Mouse (Mus musculus): ENCODE results near the gene Lrrc27. TPM values are rescaled to one million over a fixed set of nuclear protein-coding genes. Genes with fewer than 3 reads are reported as not detected.

Gene Lrrc27
- 3.8 and 6.8 TPM in 2 replicates for polyA plus RNA-seq (2015; fragmentation: Nextera tagmentation; extraction: Ambion mirVana)

- H3K4me3 ChIP-seq (ENCODE audit: low read length), result peak within 1 kb of the TSS; percentile 63
- peak within 1 kb of the TSS; percentile 73 for H3K4me2 ChIP-seq (ENCODE audit: low read length)
These were observed at the start of gene Lrrc27, which contains the start of gene Stk32c for GRCm38 (mm10) chr7:139212754-139213745. Gene Lrrc27 (plus strand): TSS chr7:139212988. Gene Stk32c (minus strand): TSS chr7:139213307.

GRCm38 (mm10) chr7:139164410-139164809 lies 48.4 kb upstream of the Lrrc27 start:
- no peaks in the 10 kb centered on the region for H3K36me3 ChIP-seq (ENCODE audit: control insufficient read depth, insufficient read depth, low read length)
- H3K4me2 ChIP-seq (ENCODE audit: low read length), result no peak overlapping the region
- no peak for ATAC-seq
- 93% methylated on average over 5 of the region's 5 CpGs for WGBS
- H3K4me1 ChIP-seq (ENCODE audit: control insufficient read depth, insufficient read depth, low read depth, low read length), result peaks cover 2% of the 10 kb centered on the region
- H3K27ac ChIP-seq (ENCODE audit: low read depth, low read length), result no peak overlapping the region
- H3K9ac ChIP-seq (ENCODE audit: low read depth, low read length), result no peak overlapping the region
- H3K4me3 ChIP-seq (ENCODE audit: low read length), result no peak overlapping the region
- H3K27me3 ChIP-seq (replicated peaks; ENCODE audit: control insufficient read depth, insufficient read depth, low read length), result no peaks in the 10 kb centered on the region
- peaks cover 4% of the 10 kb centered on the region for H3K9me3 ChIP-seq (ENCODE audit: control insufficient read depth, low read length)

More at GRCm38 (mm10) chr7:139212754-139213745, at the start of gene Lrrc27, which contains the start of gene Stk32c:
- peak; percentile 98 for ATAC-seq
- Histone ChIP-seq H3K27me3 (replicated peaks; ENCODE audit: control insufficient read depth, insufficient read depth, low read length) (no peaks in the 10 kb centered on the region), H3K9me3 (ENCODE audit: control insufficient read depth, low read length) (no peaks in the 10 kb centered on the region), H3K36me3 (ENCODE audit: control insufficient read depth, insufficient read depth, low read length) (no peaks in the 10 kb centered on the region), H3K27ac (ENCODE audit: low read depth, low read length) (peak within 1 kb of the TSS; percentile 94), H3K4me1 (ENCODE audit: control insufficient read depth, insufficient read depth, low read depth, low read length) (peaks cover 9% of the 10 kb centered on the region), H3K9ac (ENCODE audit: low read depth, low read length) (peak within 1 kb of the TSS; percentile 84)
- WGBS, result 2% methylated on average over 48 of the region's 53 CpGs

GRCm38 (mm10) chr7:139169143-139169542 lies 43.6 kb upstream of the Lrrc27 start:
- ATAC-seq, result no peak
- WGBS, result 75% methylated on average over 4 of the region's 4 CpGs
- no peak overlapping the region for H3K27ac ChIP-seq (ENCODE audit: low read depth, low read length)
- H3K9ac ChIP-seq (ENCODE audit: low read depth, low read length), result no peak overlapping the region
- H3K4me3 ChIP-seq (ENCODE audit: low read length), result no peak overlapping the region
- H3K4me1 ChIP-seq (ENCODE audit: control insufficient read depth, insufficient read depth, low read depth, low read length), result no peaks in the 10 kb centered on the region
- no peak overlapping the region for H3K4me2 ChIP-seq (ENCODE audit: low read length)
- H3K36me3 ChIP-seq (ENCODE audit: control insufficient read depth, insufficient read depth, low read length), result no peaks in the 10 kb centered on the region
- peaks cover 4% of the 10 kb centered on the region for H3K9me3 ChIP-seq (ENCODE audit: control insufficient read depth, low read length)
- H3K27me3 ChIP-seq (replicated peaks; ENCODE audit: control insufficient read depth, insufficient read depth, low read length), result no peaks in the 10 kb centered on the region

- ATAC-seq, result no peak
- no peak overlapping the region for H3K4me2 ChIP-seq (ENCODE audit: low read length)
- no peak overlapping the region for H3K4me3 ChIP-seq (ENCODE audit: low read length)
- H3K36me3 ChIP-seq (ENCODE audit: control insufficient read depth, insufficient read depth, low read length), result no peaks in the 10 kb centered on the region
- no peaks in the 10 kb centered on the region for H3K9me3 ChIP-seq (ENCODE audit: control insufficient read depth, low read length)
- 89% methylated on average over 5 of the region's 5 CpGs for WGBS
- no peaks in the 10 kb centered on the region for H3K4me1 ChIP-seq (ENCODE audit: control insufficient read depth, insufficient read depth, low read depth, low read length)
- no peak overlapping the region for H3K9ac ChIP-seq (ENCODE audit: low read depth, low read length)
- no peaks in the 10 kb centered on the region for H3K27me3 ChIP-seq (replicated peaks; ENCODE audit: control insufficient read depth, insufficient read depth, low read length)
- no peak overlapping the region for H3K27ac ChIP-seq (ENCODE audit: low read depth, low read length)
These were observed 33.5 kb upstream of the Lrrc27 start for GRCm38 (mm10) chr7:139179299-139179698.

- H3K4me1 ChIP-seq (ENCODE audit: control insufficient read depth, insufficient read depth, low read depth, low read length), result no peaks in the 10 kb centered on the region
- H3K4me2 ChIP-seq (ENCODE audit: low read length), result no peak overlapping the region
- no peaks in the 10 kb centered on the region for H3K27me3 ChIP-seq (replicated peaks; ENCODE audit: control insufficient read depth, insufficient read depth, low read length)
- WGBS, result 87% methylated on average over 3 of the region's 3 CpGs
- no peak overlapping the region for H3K27ac ChIP-seq (ENCODE audit: low read depth, low read length)
- no peaks in the 10 kb centered on the region for H3K36me3 ChIP-seq (ENCODE audit: control insufficient read depth, insufficient read depth, low read length)
- no peak overlapping the region for H3K9ac ChIP-seq (ENCODE audit: low read depth, low read length)
- H3K4me3 ChIP-seq (ENCODE audit: low read length), result no peak overlapping the region
- no peaks in the 10 kb centered on the region for H3K9me3 ChIP-seq (ENCODE audit: control insufficient read depth, low read length)
- no peak for ATAC-seq
These were observed 32.7 kb upstream of the Lrrc27 start for GRCm38 (mm10) chr7:139180058-139180457.

- Histone ChIP-seq H3K9me3 (ENCODE audit: control insufficient read depth, low read length) (no peaks in the 10 kb centered on the region), H3K4me3 (ENCODE audit: low read length) (no peak overlapping the region), H3K9ac (ENCODE audit: low read depth, low read length) (no peak overlapping the region), H3K4me1 (ENCODE audit: control insufficient read depth, insufficient read depth, low read depth, low read length) (peaks cover 16% of the 10 kb centered on the region), H3K4me2 (ENCODE audit: low read length) (no peak overlapping the region), H3K27ac (ENCODE audit: low read depth, low read length) (no peak overlapping the region), H3K27me3 (replicated peaks; ENCODE audit: control insufficient read depth, insufficient read depth, low read length) (peaks cover 9% of the 10 kb centered on the region; the same call in 1 of the 2 replicates), H3K36me3 (ENCODE audit: control insufficient read depth, insufficient read depth, low read length) (no peaks in the 10 kb centered on the region)
- ATAC-seq, result no peak
- WGBS, result 85% methylated on average over 4 of the region's 4 CpGs
These were observed 28.4 kb upstream of the Lrrc27 start for GRCm38 (mm10) chr7:139184396-139184795.

GRCm38 (mm10) chr7:139184846-139185245 lies 27.9 kb upstream of the Lrrc27 start:
- no peak overlapping the region for H3K27ac ChIP-seq (ENCODE audit: low read depth, low read length)
- H3K4me2 ChIP-seq (ENCODE audit: low read length), result no peak overlapping the region
- no peak overlapping the region for H3K9ac ChIP-seq (ENCODE audit: low read depth, low read length)
- WGBS, result 80% methylated on average over 7 of the region's 7 CpGs
- no peak for ATAC-seq
- H3K27me3 ChIP-seq (replicated peaks; ENCODE audit: control insufficient read depth, insufficient read depth, low read length), result peaks cover 9% of the 10 kb centered on the region; the same call in 1 of the 2 replicates
- H3K36me3 ChIP-seq (ENCODE audit: control insufficient read depth, insufficient read depth, low read length), result no peaks in the 10 kb centered on the region
- H3K4me3 ChIP-seq (ENCODE audit: low read length), result no peak overlapping the region
- H3K4me1 ChIP-seq (ENCODE audit: control insufficient read depth, insufficient read depth, low read depth, low read length), result peaks cover 16% of the 10 kb centered on the region
- no peaks in the 10 kb centered on the region for H3K9me3 ChIP-seq (ENCODE audit: control insufficient read depth, low read length)

GRCm38 (mm10) chr7:139185971-139186370 lies 26.8 kb upstream of the Lrrc27 start:
- no peak for ATAC-seq
- Histone ChIP-seq H3K9me3 (ENCODE audit: control insufficient read depth, low read length) (no peaks in the 10 kb centered on the region), H3K27me3 (replicated peaks; ENCODE audit: control insufficient read depth, insufficient read depth, low read length) (peaks cover 9% of the 10 kb centered on the region; the same call in 1 of the 2 replicates), H3K4me2 (ENCODE audit: low read length) (peak overlapping the region; percentile 18), H3K9ac (ENCODE audit: low read depth, low read length) (no peak overlapping the region), H3K36me3 (ENCODE audit: control insufficient read depth, insufficient read depth, low read length) (no peaks in the 10 kb centered on the region), H3K27ac (ENCODE audit: low read depth, low read length) (no peak overlapping the region), H3K4me1 (ENCODE audit: control insufficient read depth, insufficient read depth, low read depth, low read length) (peaks cover 16% of the 10 kb centered on the region), H3K4me3 (ENCODE audit: low read length) (no peak overlapping the region)
- WGBS, result 50% methylated on average over 5 of the region's 5 CpGs

- no peaks in the 10 kb centered on the region for H3K36me3 ChIP-seq (ENCODE audit: control insufficient read depth, insufficient read depth, low read length)
- 0 out of 2 replicates have a peak, but pooled peaks cover 2% of the 10 kb centered on the region for H3K9me3 ChIP-seq (ENCODE audit: control insufficient read depth, low read length)
- H3K27ac ChIP-seq (ENCODE audit: low read depth, low read length), result no peak overlapping the region
- peak overlapping the region; percentile 92 for H3K4me2 ChIP-seq (ENCODE audit: low read length)
- no peak for ATAC-seq
- peaks cover 16% of the 10 kb centered on the region for H3K4me1 ChIP-seq (ENCODE audit: control insufficient read depth, insufficient read depth, low read depth, low read length)
- no peak overlapping the region for H3K9ac ChIP-seq (ENCODE audit: low read depth, low read length)
- H3K27me3 ChIP-seq (replicated peaks; ENCODE audit: control insufficient read depth, insufficient read depth, low read length), result peaks cover 9% of the 10 kb centered on the region; the same call in 1 of the 2 replicates
- H3K4me3 ChIP-seq (ENCODE audit: low read length), result no peak overlapping the region
- WGBS, result 67% methylated on average over 8 of the region's 8 CpGs
These were observed 26.4 kb upstream of the Lrrc27 start for GRCm38 (mm10) chr7:139186436-139186835.
